Mouse (Mus musculus) liver, embryonic 14.5 days (tissue): ENCODE data around the gene Ppif. TPM values are rescaled to one million over a fixed set of nuclear protein-coding genes. Genes with fewer than 3 reads are reported as not detected.

Experiments used
- ATAC-seq: fragments of 200-750 bp; cut with Nextera tagmentation; 2 replicates; pipeline ENCODE4 v1.8.0; 2017; ENCODE audit warnings: moderate number of reproducible peaks, mild to moderate bottlenecking, moderate library complexity; ENCODE audit not compliant: insufficient read depth
- DNase-seq, 3 experiments: peaks; one replicate each; pipeline ENCODE4 v3.0.0-alpha.2; 2012 to 2013; ENCODE audit warnings: low read depth in 3 of 3, low spot score in 3 of 3
- H3K27ac ChIP-seq: fragments of 300-500 bp; sonication (generic); 2 replicates; pipeline ENCODE4 v1.5.1; 2014; ENCODE audit warnings: moderate library complexity, mild to moderate bottlenecking, control low read depth, inconsistent platforms
- H3K27me3 ChIP-seq: fragments of 300-500 bp; sonication (generic); 2 replicates; pipeline ENCODE4 v1.6.1; 2014; ENCODE audit warnings: mild to moderate bottlenecking, low read length, moderate library complexity; ENCODE audit not compliant: control insufficient read depth, insufficient read depth
- H3K36me3 ChIP-seq: fragments of 300-500 bp; sonication (generic); replicated peaks from 2 replicates; pipeline ENCODE4 v1.6.1; 2014; ENCODE audit warnings: low read depth; ENCODE audit not compliant: control insufficient read depth, insufficient read depth
- H3K4me1 ChIP-seq, 2 experiments: fragments of 200-500 bp in 1 of 2; fragments of 300-500 bp in 1 of 2; sonication (generic) in 1 of 2; replicated peaks; 2 replicates each; pipeline ENCODE4 v1.6.1; 2012 to 2014; ENCODE audit warnings: antibody characterized with exemption in 1 of 2, inconsistent platforms in 1 of 2, low read length in 1 of 2; ENCODE audit not compliant: control insufficient read depth in 2 of 2, insufficient read depth in 2 of 2
- H3K4me2 ChIP-seq: fragments of 300-500 bp; sonication (generic); 2 replicates; pipeline ENCODE4 v1.6.1; 2014; ENCODE audit warnings: low read depth, mild to moderate bottlenecking, control low read depth, moderate library complexity
- H3K4me3 ChIP-seq, 2 experiments: fragments of 200-500 bp in 1 of 2; fragments of 300-500 bp in 1 of 2; sonication (generic) in 1 of 2; 2 replicates each; pipeline ENCODE4 v1.5.1; 2012 to 2014; ENCODE audit warnings: low read depth in 2 of 2, low read length in 2 of 2, mild to moderate bottlenecking in 2 of 2, control low read depth in 1 of 2, inconsistent platforms in 1 of 2, moderate library complexity in 1 of 2; ENCODE audit not compliant: insufficient read depth in 1 of 2
- H3K9ac ChIP-seq: fragments of 300-500 bp; sonication (generic); replicated peaks from 2 replicates; pipeline ENCODE4 v1.6.1; 2014; ENCODE audit warnings: mild to moderate bottlenecking, control low read depth, moderate library complexity
- H3K9me3 ChIP-seq: fragments of 300-500 bp; sonication (generic); 2 replicates; pipeline ENCODE4 v1.6.1; 2016; ENCODE audit warnings: low read length, mixed read lengths; ENCODE audit not compliant: control insufficient read depth
- CTCF ChIP-seq: IDR thresholded peaks from 2 replicates; pipeline ENCODE4 v1.5.1; 2016; ENCODE audit warnings: antibody characterized with exemption, low read depth, control low read depth
- EP300 ChIP-seq: IDR thresholded peaks from 2 replicates; pipeline ENCODE4 v1.6.1; 2016; ENCODE audit warnings: antibody characterized with exemption, low read depth
- WGBS: fragments of 180-500 bp; shearing (Covaris S2); extraction: QIAGEN DNeasy Blood & Tissue Kit; methylation state at CpG from one replicate; pipeline ENCODE4 v1.1.7; 2014; ENCODE audit not compliant: insufficient replicate concordance; 5-methylcytosine and 5-hydroxymethylcytosine counted together
- polyA plus RNA-seq, 2 experiments: library from polyadenylated mRNA; depleted of rRNA in 1 of 2; stranded (reverse) in 1 of 2; unstranded in 1 of 2; fragments of >200 nt; fragmentation: Nextera tagmentation in 1 of 2; extraction: Ambion mirVana in 1 of 2; gene quantifications; 2 replicates each; pipeline versions ENCODE4 v1.2.1 to v1.2.3; 2012 to 2014

Gene Ppif
- polyA plus RNA-seq, 2 experiments, result 28.8 to 44.2 TPM

GRCm38 (mm10) chr14:25734736-25735716 lies 41.1 kb downstream of the Ppif start:
- 36% methylated on average over 17 of the region's 17 CpGs for WGBS
- H3K4me1 ChIP-seq, result peaks cover 0 to 10% of the 10 kb centered on the region in 2 experiments; a peak in 2 of 4 replicates
- no peak overlapping the region for H3K9ac ChIP-seq
- no peak overlapping the region for H3K4me2 ChIP-seq
- TF ChIP-seq EP300 (no peak), CTCF (no peak)
- no peaks in the 10 kb centered on the region for H3K9me3 ChIP-seq
- DNase-seq, result no peak
- H3K27ac ChIP-seq, result no peak overlapping the region
- no peak for ATAC-seq
- H3K4me3 ChIP-seq, result no peak overlapping the region
- no peaks in the 10 kb centered on the region for H3K36me3 ChIP-seq
- H3K27me3 ChIP-seq, result no peaks in the 10 kb centered on the region

GRCm38 (mm10) chr14:25736140-25736539 lies 42.2 kb downstream of the Ppif start:
- Histone ChIP-seq H3K4me2 (no peak overlapping the region), H3K4me3 (no peak overlapping the region), H3K9ac (no peak overlapping the region), H3K27ac (no peak overlapping the region), H3K9me3 (no peaks in the 10 kb centered on the region), H3K36me3 (no peaks in the 10 kb centered on the region), H3K4me1 (peaks cover 0 to 10% of the 10 kb centered on the region in 2 experiments; a peak in 2 of 4 replicates), H3K27me3 (no peaks in the 10 kb centered on the region)
- TF ChIP-seq EP300 (no peak), CTCF (no peak)
- no peak for DNase-seq
- no peak for ATAC-seq
- 49% methylated on average over 3 of the region's 3 CpGs for WGBS

- H3K4me3 ChIP-seq, result no peak overlapping the region
- ATAC-seq (no peak), DNase-seq (no peak)
- no peaks in the 10 kb centered on the region for H3K9me3 ChIP-seq
- no peak overlapping the region for H3K9ac ChIP-seq
- peaks cover 0 to 10% of the 10 kb centered on the region in 2 experiments; a peak in 2 of 4 replicates for H3K4me1 ChIP-seq
- H3K36me3 ChIP-seq, result no peaks in the 10 kb centered on the region
- no peak overlapping the region for H3K4me2 ChIP-seq
- H3K27me3 ChIP-seq, result no peaks in the 10 kb centered on the region
- WGBS, result 68% methylated on average over 6 of the region's 6 CpGs
- no peak overlapping the region for H3K27ac ChIP-seq
- TF ChIP-seq EP300 (no peak), CTCF (no peak)
These were observed 42.6 kb downstream of the Ppif start for GRCm38 (mm10) chr14:25736589-25736988.

DNA sequence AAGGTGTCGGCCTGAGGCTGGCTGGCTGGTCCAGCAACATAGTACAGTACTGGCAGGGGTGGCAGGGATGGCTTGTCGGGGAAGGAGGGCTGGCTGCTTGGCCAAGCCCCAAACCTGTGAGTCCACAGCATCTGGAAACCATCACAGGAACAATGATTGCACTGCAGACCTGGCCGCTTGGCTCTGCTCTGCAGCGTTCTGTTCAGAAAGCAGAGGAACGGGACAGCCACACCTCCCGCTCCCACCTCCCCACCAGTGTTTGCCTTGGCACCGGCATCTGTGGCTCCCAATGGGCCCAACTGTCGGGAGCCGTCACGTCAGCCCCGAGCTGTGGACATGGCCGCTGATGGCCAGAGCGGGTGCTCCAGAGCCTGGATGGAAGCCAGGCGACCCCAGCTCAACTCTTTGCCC lies 44.6 kb downstream of the Ppif start:
- TF ChIP-seq CTCF (no peak), EP300 (no peak)
- WGBS, result 62% methylated on average over 14 of the region's 14 CpGs
- DNase-seq, result no peak
- Histone ChIP-seq H3K9ac (no peak overlapping the region), H3K36me3 (no peaks in the 10 kb centered on the region), H3K9me3 (no peaks in the 10 kb centered on the region), H3K27me3 (no peaks in the 10 kb centered on the region), H3K27ac (no peak overlapping the region), H3K4me3 (no peak overlapping the region), H3K4me1 (peaks cover 0 to 10% of the 10 kb centered on the region in 2 experiments; a peak in 2 of 4 replicates), H3K4me2 (no peak overlapping the region)
- ATAC-seq, result no peak

GRCm38 (mm10) chr14:25739957-25740565 lies 46.1 kb downstream of the Ppif start:
- H3K36me3 ChIP-seq, result no peaks in the 10 kb centered on the region
- H3K4me2 ChIP-seq, result no peak overlapping the region
- 70% methylated on average over 4 of the region's 4 CpGs for WGBS
- no peaks in the 10 kb centered on the region for H3K27me3 ChIP-seq
- no peak overlapping the region for H3K27ac ChIP-seq
- peaks cover 0 to 8% of the 10 kb centered on the region in 2 experiments; a peak in 2 of 4 replicates for H3K4me1 ChIP-seq
- ATAC-seq (no peak), DNase-seq (no peak)
- H3K9ac ChIP-seq, result no peak overlapping the region
- H3K9me3 ChIP-seq, result no peaks in the 10 kb centered on the region
- no peak overlapping the region for H3K4me3 ChIP-seq
- no peak for TF ChIP-seq CTCF
- no peak for TF ChIP-seq EP300
